ENCODE assay signal across 8 mouse cellular contexts in genomic region chr17:25795609-25796092, GRCm38 (mm10). TPM values are rescaled to one million over a fixed set of nuclear protein-coding genes. Genes with fewer than 3 reads are reported as not detected.
DNase-seq lines count a peak whose midpoint lies in the region; ATAC-seq and TF ChIP-seq lines count a peak whose summit lies in the region.

Gene AC134908.4 (minus strand): TSS chr17:25795659.

- H3K4me2 ChIP-seq in intestine, embryonic 14.5 days (ENCODE audit: low read length), result peak within 1 kb of the TSS; percentile 96
- H3K4me2 ChIP-seq in limb, embryonic 14.5 days (replicated peaks; ENCODE audit: low read depth, low read length, severe bottlenecking), result peak within 1 kb of the TSS; percentile 97

- peaks cover 28% of the 10 kb centered on the region for H3K4me1 ChIP-seq in testis, adult 2 months (ENCODE audit: control insufficient read depth, insufficient read depth, low read length)
- H3K4me1 ChIP-seq in intestine, embryonic 14.5 days (replicated peaks; ENCODE audit: control insufficient read depth, insufficient read depth, low read length), result peaks cover 35% of the 10 kb centered on the region
- H3K4me1 ChIP-seq in limb, embryonic 14.5 days (ENCODE audit: control insufficient read depth, insufficient read depth, low read length), result peaks cover 27% of the 10 kb centered on the region

- WGBS in intestine, embryonic 14.5 days, result 27% methylated on average over 6 of the region's 6 CpGs
- 12% methylated on average over 6 of the region's 6 CpGs for WGBS in limb, embryonic 14.5 days

- peak within 1 kb of the TSS; percentile 66 for H3K9ac ChIP-seq in intestine, embryonic 14.5 days (ENCODE audit: low read length)
- peak within 1 kb of the TSS; percentile 70 for H3K9ac ChIP-seq in limb, embryonic 14.5 days (ENCODE audit: low read depth, low read length, severe bottlenecking)

- H3K9me3 ChIP-seq in intestine, embryonic 14.5 days (ENCODE audit: control insufficient read depth, low read length), result no peaks in the 10 kb centered on the region
- H3K9me3 ChIP-seq in limb, embryonic 14.5 days (ENCODE audit: control insufficient read depth, low read length), result no peaks in the 10 kb centered on the region

- H3K27me3 ChIP-seq in testis, adult 2 months (ENCODE audit: control insufficient read depth, insufficient read depth, low read length), result no peaks in the 10 kb centered on the region
- H3K27me3 ChIP-seq in intestine, embryonic 14.5 days (replicated peaks; ENCODE audit: control insufficient read depth, insufficient read depth, low read length), result no peaks in the 10 kb centered on the region
- no peaks in the 10 kb centered on the region for H3K27me3 ChIP-seq in limb, embryonic 14.5 days (ENCODE audit: control insufficient read depth, insufficient read depth, low read length)

- TF ChIP-seq CTCF in testis, adult 2 months (IDR thresholded peaks at IDR 0.05; ENCODE audit: control insufficient read depth, insufficient read depth, insufficient replicate concordance, low read depth, low read length), result no peak

- H3K4me3 ChIP-seq in testis, adult 2 months (ENCODE audit: control insufficient read depth, low read depth, low read length), result peak within 1 kb of the TSS; percentile 66
- peak within 1 kb of the TSS; percentile 86 for H3K4me3 ChIP-seq in intestine, embryonic 14.5 days (ENCODE audit: low read depth, low read length)
- peak within 1 kb of the TSS; percentile 81 for H3K4me3 ChIP-seq in limb, embryonic 14.5 days (replicated peaks; ENCODE audit: low read length)

- no peaks in the 10 kb centered on the region for H3K36me3 ChIP-seq in testis, adult 2 months (ENCODE audit: control insufficient read depth, insufficient read depth, low read length)
- no peaks in the 10 kb centered on the region for H3K36me3 ChIP-seq in intestine, embryonic 14.5 days (ENCODE audit: control insufficient read depth, insufficient read depth, low read length)
- H3K36me3 ChIP-seq in limb, embryonic 14.5 days (ENCODE audit: control insufficient read depth, insufficient read depth, low read length), result no peaks in the 10 kb centered on the region

- peak; percentile 49 for DNase-seq in adrenal gland, adult 2 months
- DNase-seq in adrenal gland, postnatal 10 days, result no peak
- no peak for DNase-seq in testis, postnatal 14 days (ENCODE audit: low spot score)
- DNase-seq in intestine, embryonic 14.5 days (ENCODE audit: low spot score), result no peak
- peak; percentile 32 for DNase-seq in limb, embryonic 14.5 days (ENCODE audit: low spot score)
- DNase-seq in retina, postnatal 1 day, result peak; percentile 92
- no peak for DNase-seq in spleen, adult 18-20 months

- TF ChIP-seq POLR2A in testis, adult 2 months (IDR thresholded peaks at IDR 0.05; ENCODE audit: control insufficient read depth, low read depth, low read length), result no peak
- TF ChIP-seq POLR2A in limb, embryonic 14.5 days (IDR thresholded peaks at IDR 0.05; ENCODE audit: borderline replicate concordance, extremely low read depth, insufficient read depth, insufficient read length), result no peak

- ATAC-seq in intestine, embryonic 14.5 days (replicated peaks; ENCODE audit: low FRiP score, low TSS enrichment, low read depth), result no peak
- no peak for ATAC-seq in limb, embryonic 14.5 days (ENCODE audit: low FRiP score, low read depth)

- H3K27ac ChIP-seq in testis, adult 2 months (ENCODE audit: control insufficient read depth, insufficient read depth, low read depth, low read length), result no peak within 1 kb of the TSS
- H3K27ac ChIP-seq in intestine, embryonic 14.5 days (ENCODE audit: low read depth), result peak within 1 kb of the TSS; percentile 47; the same call in 1 of the 2 replicates
- no peak within 1 kb of the TSS for H3K27ac ChIP-seq in limb, embryonic 14.5 days (replicated peaks; ENCODE audit: low read depth, low read length)

RNA-seq across cellular contexts. Expression of gene AC134908.4, which starts in this region (rescaled TPM):
- 1 to 10 TPM in 1 of 2 experiments, not detected in 1; 1.2 TPM for total RNA-seq in adrenal gland, adult 2 months (2021)
- polyA plus RNA-seq in adrenal gland, adult 2 months (2012; rRNA removed), result 0.96 TPM in 1 of 2 replicates, not detected in the other
- under 1 TPM in 1 of 2 experiments, not detected in 1; 0.48 TPM for total RNA-seq in adrenal gland, postnatal 10 days (2021)
- not detected in 2 replicates for polyA plus RNA-seq in testis, adult 2 months (2012; rRNA removed)
- 0.34 TPM in 1 of 2 replicates, not detected in the other for polyA plus RNA-seq in intestine, embryonic 14.5 days (2014; fragmentation: Nextera tagmentation; extraction: Ambion mirVana)
- not detected in 2 replicates for polyA plus RNA-seq in limb, embryonic 14.5 days (2012; rRNA removed)
- 0.30 TPM in 1 of 2 replicates, not detected in the other for polyA plus RNA-seq in limb, embryonic 14.5 days (2014; fragmentation: Nextera tagmentation; extraction: Ambion mirVana)

Comparison
In these comparisons a context has a peak if more than half of its experiments do, and no peak if none do; other contexts are left out.
1. DNase-seq: peak in adrenal gland, adult 2 months (single experiment) and retina, postnatal 1 day (single experiment); none in adrenal gland, postnatal 10 days (single experiment), testis, postnatal 14 days (single experiment), intestine, embryonic 14.5 days (single experiment) and spleen, adult 18-20 months (0 of 2).
2. Peak in DNase-seq, H3K4me3 ChIP-seq, H3K9ac ChIP-seq and H3K4me2 ChIP-seq in limb, embryonic 14.5 days; RNA of the gene not detected or under 1 TPM.
3. Peak in every context shown above with its lines, with median percentiles within 50 percentile points of each other: H3K4me3 ChIP-seq.